Mouse (Mus musculus) yolk sac, embryonic 10.5 days (tissue): ENCODE measurements around the gene Hoxa1.

Source experiments
- DNase-seq: peaks from one replicate; pipeline ENCODE4 v3.0.0-alpha.2; 2017; ENCODE audit warnings: low spot score

Hoxa1 gene

GRCm38 (mm10) chr6:52170898-52171223 is 12.7 kb upstream of the Hoxa1 start:
- no peak for DNase-seq

DNA sequence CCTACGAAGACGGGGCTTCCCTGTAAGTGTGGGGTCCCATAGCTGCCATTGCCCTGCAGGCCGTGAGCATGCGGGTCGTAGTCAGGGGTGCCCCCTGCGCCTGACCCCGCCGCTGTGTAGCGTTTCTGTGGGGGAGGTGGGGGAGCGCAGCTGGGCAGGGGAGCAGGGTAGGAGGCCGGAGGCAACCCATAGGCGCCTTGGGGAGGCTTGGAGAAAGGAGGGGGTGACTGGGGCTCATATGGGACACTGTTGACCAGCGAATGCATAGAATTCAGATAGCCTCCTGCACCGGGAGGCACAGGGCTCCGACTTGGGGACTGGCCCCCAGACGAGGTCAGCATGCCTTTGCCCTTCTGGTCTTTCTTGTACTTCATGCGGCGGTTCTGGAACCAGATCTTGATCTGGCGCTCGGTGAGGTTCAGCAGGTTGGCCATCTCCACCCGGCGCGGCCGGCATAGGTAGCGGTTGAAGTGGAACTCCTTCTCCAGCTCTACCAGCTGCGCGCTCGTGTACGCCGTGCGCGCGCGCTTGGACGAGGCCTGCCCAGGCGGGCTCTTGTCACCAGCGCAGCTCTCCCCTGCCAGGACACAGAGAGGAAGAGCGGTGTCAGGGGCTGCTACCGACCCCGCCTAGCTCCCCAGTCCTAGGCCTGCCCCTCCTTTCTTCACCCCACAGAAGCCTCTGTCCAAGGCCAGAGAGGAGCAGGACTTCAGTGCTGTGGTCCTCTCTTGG is 12.2 kb upstream of the Hoxa1 start:
- peak; percentile 32 for DNase-seq

GRCm38 (mm10) chr6:52169499-52170165 is 11.5 kb upstream of the Hoxa1 start:
- peak; percentile 20 for DNase-seq

DNA sequence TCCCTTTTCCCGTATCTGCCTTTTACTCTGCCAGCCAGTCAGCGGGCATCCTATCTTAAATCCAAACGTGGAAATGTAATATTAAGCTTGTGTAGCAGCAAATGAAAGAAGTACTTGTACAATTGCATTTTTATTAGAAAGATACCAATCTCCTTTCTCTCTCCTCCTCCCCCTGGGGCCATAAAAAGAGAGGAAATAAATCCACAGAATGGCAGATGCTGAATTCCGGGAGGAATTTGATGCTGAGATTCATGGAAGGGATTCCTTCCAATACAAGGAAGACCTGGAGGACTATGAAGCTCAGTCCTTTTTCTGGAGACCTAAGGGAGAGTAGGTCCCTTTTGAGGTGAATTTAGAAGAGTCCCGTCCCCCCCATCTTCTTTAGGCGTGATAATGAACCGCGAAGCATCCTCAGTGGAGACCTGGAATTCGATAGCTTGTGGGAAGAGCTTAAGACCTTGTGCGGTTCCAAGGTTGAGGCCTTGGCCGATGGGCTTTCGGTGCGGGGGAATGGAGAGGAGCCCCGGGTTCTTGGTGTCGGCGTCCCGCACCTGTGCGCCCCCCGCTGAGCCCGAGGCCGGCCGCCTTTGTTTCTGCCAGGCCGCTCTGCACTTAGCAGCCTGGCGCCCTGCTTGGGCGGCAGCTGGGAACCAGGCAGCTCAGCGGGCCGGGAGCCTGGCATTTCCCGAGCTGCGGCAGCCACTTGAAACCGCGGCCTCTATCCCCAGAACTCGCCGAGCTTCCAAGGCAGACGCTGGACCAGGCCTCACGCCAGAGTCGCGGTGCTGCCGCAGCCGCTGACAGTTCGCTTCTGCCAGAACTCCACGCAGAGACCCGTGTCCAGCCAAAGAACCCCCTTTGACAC is 10.3 kb upstream of the Hoxa1 start:
- DNase-seq: peak; percentile 20

DNA sequence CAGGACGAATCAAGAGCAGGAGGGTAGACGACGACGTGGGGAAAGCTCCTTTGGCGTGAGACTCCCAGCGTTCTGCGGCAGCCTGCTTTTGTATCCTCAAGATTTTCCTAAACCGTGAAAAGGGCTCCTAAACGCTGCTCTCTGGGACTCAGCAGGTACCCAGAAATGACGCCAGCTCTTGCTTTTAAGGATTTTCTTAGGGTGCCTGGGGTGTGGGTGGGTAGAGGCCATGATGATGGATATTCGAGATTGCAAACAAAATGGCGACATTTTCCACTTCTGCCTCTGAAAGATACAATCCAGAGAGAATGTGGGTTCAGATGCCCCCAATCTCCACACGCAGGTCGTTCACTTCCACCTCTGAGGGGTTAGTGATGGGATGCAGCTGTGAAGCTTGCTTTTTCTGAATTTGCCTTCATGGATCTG is 9.6 kb upstream of the Hoxa1 start:
- no peak for DNase-seq

DNA sequence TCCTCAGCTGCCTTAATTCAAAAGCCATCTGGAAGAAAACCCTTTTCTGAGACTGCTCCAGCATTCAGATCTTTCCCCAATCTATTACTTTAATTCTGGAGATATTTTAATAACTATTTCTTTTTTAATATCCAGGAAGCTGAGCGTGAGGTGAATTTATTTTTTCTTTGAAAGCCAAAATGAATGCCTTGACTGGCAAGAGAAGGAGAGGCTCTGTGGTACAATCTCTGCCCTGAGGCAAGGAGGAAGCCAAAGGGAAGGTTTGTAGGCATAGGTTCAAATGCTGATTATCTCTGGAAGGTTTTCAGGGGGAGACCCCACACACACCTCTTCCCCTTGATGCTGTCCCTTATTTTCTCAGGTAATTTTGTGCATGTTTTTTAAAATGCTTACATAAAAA is 9.1 kb upstream of the Hoxa1 start:
- DNase-seq: no peak

GRCm38 (mm10) chr6:52166431-52167077 is 8.4 kb upstream of the Hoxa1 start:
- peak; percentile 38 for DNase-seq

GRCm38 (mm10) chr6:52165441-52166370 is 7.6 kb upstream of the Hoxa1 start:
- peak; percentile 18 for DNase-seq

GRCm38 (mm10) chr6:52164626-52165440 is 6.7 kb upstream of the Hoxa1 start, which contains the start of gene Hoxa2:
TSS of gene Hoxa2 (minus strand) at chr6:52164831.
- DNase-seq: peak; percentile 40

GRCm38 (mm10) chr6:52164051-52164625 is 6.0 kb upstream of the Hoxa1 start:
- DNase-seq: peak; percentile 42

DNA sequence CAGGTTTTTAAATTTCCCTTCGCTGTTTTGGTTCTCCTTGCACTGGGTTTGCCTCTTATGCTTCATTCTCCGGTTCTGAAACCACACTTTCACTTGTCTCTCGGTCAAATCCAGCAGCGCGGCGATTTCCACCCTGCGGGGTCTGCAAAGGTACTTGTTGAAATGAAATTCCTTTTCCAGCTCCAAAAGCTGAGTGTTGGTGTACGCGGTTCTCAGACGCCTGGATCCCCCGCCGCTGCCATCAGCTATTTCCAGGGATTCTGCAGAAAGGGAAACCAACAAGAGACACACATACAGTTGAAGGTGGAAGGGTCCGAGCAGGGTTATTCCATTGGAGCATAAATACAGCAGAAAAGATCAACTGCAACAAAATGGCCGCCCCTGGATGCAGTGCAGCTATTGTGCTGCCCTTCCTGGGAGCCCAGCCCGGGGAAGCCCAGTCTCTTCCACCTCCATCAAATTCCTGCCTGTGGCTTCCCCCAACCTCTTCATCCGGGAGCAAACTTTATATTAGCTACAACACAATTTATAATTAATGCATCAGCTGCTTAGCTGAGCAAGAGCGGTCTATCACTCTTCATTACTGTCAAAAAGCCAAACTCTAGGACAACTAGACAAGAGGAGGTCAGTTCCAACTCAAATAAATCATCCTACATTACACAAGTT is 5.4 kb upstream of the Hoxa1 start:
- DNase-seq: peak; percentile 38

- peak; percentile 15 for DNase-seq
Measured at GRCm38 (mm10) chr6:52162611-52163365, 4.7 kb upstream of the Hoxa1 start.

DNA sequence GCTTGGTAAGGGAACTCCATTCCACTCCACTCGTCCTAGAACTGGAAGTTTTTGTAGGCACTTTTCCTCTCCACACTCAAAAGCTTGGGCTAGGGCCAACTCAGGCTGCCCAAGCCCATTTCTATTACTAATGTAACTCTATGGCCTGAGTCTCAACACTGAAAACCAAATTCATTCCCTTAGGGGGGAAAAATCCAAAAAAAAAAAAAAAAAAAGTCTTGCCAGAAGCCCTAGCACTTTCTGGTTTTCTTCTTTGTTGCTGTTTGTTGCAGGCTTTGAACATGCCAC is 3.9 kb upstream of the Hoxa1 start:
- DNase-seq: no peak

DNA sequence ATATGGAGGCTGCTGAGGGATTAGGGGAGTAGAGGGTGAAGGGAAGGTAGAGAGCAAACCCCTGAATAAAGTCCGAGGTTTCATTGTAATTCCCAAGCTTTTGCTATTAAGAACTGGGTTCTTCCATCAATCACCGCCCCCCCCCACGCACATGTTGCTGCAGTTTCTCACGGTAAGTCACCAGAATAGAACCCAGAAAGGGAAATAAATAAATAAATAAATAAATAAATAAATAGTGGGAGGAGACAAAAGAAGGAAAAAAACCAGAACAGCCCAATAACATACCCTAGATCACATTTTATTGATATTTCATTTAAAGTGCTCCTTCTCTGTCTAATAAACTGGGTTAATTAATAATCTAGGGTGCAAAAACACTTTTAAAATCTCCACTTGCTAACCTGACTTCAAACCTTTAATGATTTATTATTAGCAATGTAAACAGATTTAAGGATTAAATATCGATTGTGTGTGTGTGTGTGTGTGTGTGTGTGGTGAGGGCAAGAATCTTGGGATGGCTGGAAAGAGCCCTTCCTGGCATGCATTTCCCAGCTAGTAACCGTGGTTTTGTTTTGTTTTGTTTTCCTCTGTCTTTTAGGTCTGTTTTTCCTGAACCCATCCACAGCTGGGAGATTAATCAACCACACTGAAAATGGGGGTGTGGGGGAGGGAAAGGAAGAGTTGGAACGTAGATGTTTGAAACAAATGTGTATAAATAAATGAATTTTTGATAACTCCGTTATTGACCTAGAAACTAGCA is 3.4 kb upstream of the Hoxa1 start:
- no peak for DNase-seq

DNA sequence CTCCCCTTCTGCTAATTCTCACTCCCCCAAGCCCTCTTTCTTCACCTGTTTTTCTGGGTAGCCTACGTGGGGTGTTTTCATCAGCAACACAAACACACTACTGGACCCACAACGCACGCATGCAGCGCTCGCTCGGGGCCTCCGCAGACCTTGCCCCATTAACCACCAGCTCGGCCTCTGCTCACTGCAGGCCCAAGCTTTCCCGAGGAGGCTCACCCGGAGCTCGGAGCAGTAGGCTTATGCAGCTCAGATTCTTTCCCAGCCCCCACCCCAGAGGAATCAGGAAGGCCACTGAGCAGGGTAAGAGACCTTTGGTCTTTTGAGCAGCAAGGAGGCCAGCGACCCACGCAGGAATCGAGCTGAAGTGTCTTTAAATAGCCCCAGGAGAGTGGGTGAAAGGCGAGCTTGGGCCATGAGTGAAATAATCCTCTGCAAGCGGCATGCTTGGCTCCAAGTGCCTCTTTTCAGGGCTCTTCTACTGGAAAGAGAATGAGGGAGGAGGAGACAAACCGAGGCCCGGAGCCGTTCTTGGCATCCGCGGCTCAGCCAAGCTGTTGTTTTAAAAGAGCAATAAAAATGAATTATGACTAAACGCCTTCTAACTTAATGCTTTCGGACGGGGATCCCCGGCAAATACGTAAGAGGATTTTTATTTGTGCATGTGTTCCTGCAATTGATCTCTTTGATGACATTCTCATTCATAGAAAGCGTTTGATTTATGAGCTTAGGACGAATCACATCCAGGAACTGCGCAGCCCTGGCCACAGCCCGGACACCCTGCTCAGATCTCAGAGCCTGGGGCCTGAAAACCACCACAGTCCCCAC is 2.6 kb upstream of the Hoxa1 start:
- peak; percentile 73 for DNase-seq

DNA sequence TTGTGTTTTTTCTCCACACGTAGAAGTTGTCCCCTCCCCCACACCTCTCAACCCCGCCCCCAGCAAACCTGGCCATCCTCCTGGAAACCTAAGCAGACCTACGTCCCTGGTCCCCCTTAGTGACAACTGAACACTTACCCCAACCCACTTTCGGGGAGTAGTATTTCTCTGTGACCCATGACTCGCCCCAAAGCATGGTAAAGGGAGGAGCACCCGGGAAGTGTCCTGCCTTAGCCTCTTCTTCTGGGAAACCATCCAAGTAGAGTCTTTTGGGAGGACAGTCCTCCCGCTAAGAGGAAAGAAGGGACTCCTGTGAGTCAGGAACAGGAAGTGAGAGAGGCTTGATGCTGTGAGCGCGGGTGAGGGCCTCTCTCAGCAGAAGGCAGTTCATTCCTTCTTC is 1.9 kb upstream of the Hoxa1 start:
- DNase-seq: peak; percentile 44

DNA sequence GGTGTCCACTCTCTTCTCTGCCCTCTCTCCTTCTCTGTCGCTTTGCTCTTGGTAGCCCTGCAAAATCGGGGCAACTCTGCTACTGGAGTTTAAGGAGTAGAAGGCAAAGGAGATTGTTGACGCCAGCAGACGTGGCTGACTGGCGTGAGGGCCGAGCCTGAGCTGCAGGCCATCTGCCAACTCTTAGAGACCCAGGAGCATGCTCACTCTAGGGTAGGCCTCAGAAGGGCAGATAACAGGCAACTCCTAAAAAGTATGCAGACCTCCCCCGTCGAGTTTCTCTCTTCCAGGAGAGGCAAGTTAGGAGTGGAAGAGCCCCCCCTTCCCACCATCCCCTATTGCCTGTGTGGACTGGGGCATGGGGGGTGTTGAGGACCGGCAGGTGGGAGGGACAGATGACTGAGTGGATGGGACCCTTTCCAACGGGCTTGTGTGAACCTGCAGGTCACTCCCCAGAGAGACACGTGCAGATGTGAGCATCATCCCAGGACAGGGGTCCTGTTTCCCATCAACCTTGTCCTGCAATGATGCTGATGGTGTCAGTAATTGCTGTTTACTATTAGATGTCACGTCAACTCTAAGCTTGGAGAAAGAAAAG is 1.1 kb upstream of the Hoxa1 start:
- DNase-seq: peak; percentile 56
